Mouse (Mus musculus) CH12.LX (cell line): ENCODE measurements around the gene Fam227b. TPM values are rescaled to one million over a fixed set of nuclear protein-coding genes. Genes with fewer than 3 reads are reported as not detected.

Source experiments
- DNase-seq: peaks from one replicate; pipeline ENCODE4 v3.0.0-alpha.2; 2013; ENCODE audit errors: extremely low read depth
- H3K27ac ChIP-seq: 2 replicates; pipeline ENCODE4 v1.5.1; 2012; ENCODE audit warnings: low read depth, mild to moderate bottlenecking, control low read depth, moderate library complexity; ENCODE audit not compliant: insufficient read depth
- H3K27me3 ChIP-seq: replicated peaks from 2 replicates; pipeline ENCODE3; 2012; ENCODE audit warnings: inconsistent platforms
- H3K36me3 ChIP-seq, 2 experiments: replicated peaks in 1 of 2; 2 replicates each; pipeline versions ENCODE3 to v1.6.1; 2012; ENCODE audit warnings: inconsistent platforms in 1 of 2, low read length in 1 of 2, mild to moderate bottlenecking in 1 of 2, mixed read lengths in 1 of 2, moderate library complexity in 1 of 2; ENCODE audit not compliant: control insufficient read depth in 1 of 2, insufficient read depth in 1 of 2
- H3K4me1 ChIP-seq, 2 experiments: 2 replicates each; pipeline ENCODE4 v1.6.1; 2012; ENCODE audit warnings: inconsistent platforms in 1 of 2, moderate library complexity in 1 of 2; ENCODE audit not compliant: insufficient read depth in 2 of 2, control insufficient read depth in 1 of 2
- H3K4me2 ChIP-seq: 2 replicates; pipeline ENCODE4 v1.6.1; 2012; ENCODE audit warnings: low read depth, mild to moderate bottlenecking, control low read depth; ENCODE audit not compliant: poor library complexity, insufficient read depth, severe bottlenecking
- H3K4me3 ChIP-seq, 3 experiments: fragments of 150-350 bp in 1 of 3; sonication (generic) in 1 of 3; replicated peaks in 1 of 3; 2 replicates each; pipeline versions ENCODE3 to v1.5.1; 2011 to 2012; ENCODE audit warnings: low read depth in 2 of 3, low read length in 2 of 3, mild to moderate bottlenecking in 2 of 3, moderate library complexity in 2 of 3, control low read depth in 1 of 3, improper control_type of control experiment in 1 of 3, inconsistent platforms in 1 of 3, mixed read lengths in 1 of 3; ENCODE audit not compliant: poor library complexity in 1 of 3
- H3K79me2 ChIP-seq: replicated peaks from 2 replicates; pipeline ENCODE4 v1.6.1; 2012; ENCODE audit warnings: mild to moderate bottlenecking, moderate library complexity; ENCODE audit not compliant: control insufficient read depth, poor library complexity, insufficient read depth, severe bottlenecking; ENCODE audit errors: extremely low read depth
- H3K9ac ChIP-seq: 2 replicates; pipeline ENCODE4 v1.6.1; 2012; ENCODE audit warnings: low read depth, mild to moderate bottlenecking, control low read depth, moderate library complexity; ENCODE audit not compliant: insufficient read depth
- H3K9me3 ChIP-seq: replicated peaks from 2 replicates; pipeline ENCODE3; 2012; ENCODE audit warnings: low read length, inconsistent platforms, mixed read lengths
- CHD2 ChIP-seq: IDR thresholded peaks from 2 replicates; pipeline ENCODE4 v1.6.1; 2011; ENCODE audit warnings: low read length, improper control_type of control experiment
- CTCF ChIP-seq, 2 experiments: IDR thresholded peaks in 1 of 2; conservative IDR thresholded peaks in 1 of 2; 2 replicates each; pipeline ENCODE4 v1.5.1; 2011 to 2012; ENCODE audit warnings: low read depth in 2 of 2, low read length in 2 of 2, improper control_type of control experiment in 1 of 2, inconsistent platforms in 1 of 2, mild to moderate bottlenecking in 1 of 2, moderate library complexity in 1 of 2
- E2F4 ChIP-seq: IDR thresholded peaks from 2 replicates; pipeline ENCODE4 v1.6.1; 2011; ENCODE audit warnings: low read depth, low read length, improper control_type of control experiment; ENCODE audit not compliant: insufficient replicate concordance
- HCFC1 ChIP-seq: IDR thresholded peaks from 2 replicates; pipeline ENCODE4 v1.6.1; 2012; ENCODE audit warnings: low read depth, mild to moderate bottlenecking, inconsistent platforms, low read length, improper control_type of control experiment
- IRF4 ChIP-seq: IDR thresholded peaks from 2 replicates; pipeline ENCODE4 v1.6.1; 2014; ENCODE audit warnings: low read depth, mild to moderate bottlenecking, inconsistent platforms, low read length, improper control_type of control experiment
- JUND ChIP-seq: conservative IDR thresholded peaks from 2 replicates; pipeline ENCODE4 v1.6.1; 2011; ENCODE audit warnings: low read depth, low read length, improper control_type of control experiment
- KAT2A ChIP-seq: IDR thresholded peaks from 2 replicates; pipeline ENCODE4 v1.6.1; 2012; ENCODE audit warnings: low read length, improper control_type of control experiment, inconsistent platforms; ENCODE audit not compliant: insufficient replicate concordance
- MAFK ChIP-seq: IDR thresholded peaks from 2 replicates; pipeline ENCODE4 v1.6.1; 2011; ENCODE audit warnings: low read length, improper control_type of control experiment; ENCODE audit not compliant: insufficient replicate concordance
- MAX ChIP-seq: IDR thresholded peaks from 2 replicates; pipeline ENCODE4 v1.6.1; 2011; ENCODE audit warnings: low read length, improper control_type of control experiment
- MAZ ChIP-seq: IDR thresholded peaks from 2 replicates; pipeline ENCODE4 v1.6.1; 2012; ENCODE audit warnings: low read depth, mild to moderate bottlenecking, inconsistent platforms, low read length, improper control_type of control experiment, moderate library complexity
- MEF2A ChIP-seq: IDR thresholded peaks from 2 replicates; pipeline ENCODE4 v1.6.1; 2014; ENCODE audit warnings: low read depth, mild to moderate bottlenecking, inconsistent platforms, low read length, improper control_type of control experiment, borderline replicate concordance
- MXI1 ChIP-seq: IDR thresholded peaks from 2 replicates; pipeline ENCODE4 v1.6.1; 2011; ENCODE audit warnings: mild to moderate bottlenecking, low read depth, low read length, improper control_type of control experiment
- MYC ChIP-seq: IDR thresholded peaks from 2 replicates; pipeline ENCODE4 v1.6.1; 2011; ENCODE audit warnings: low read depth, mild to moderate bottlenecking, improper control_type of control experiment, low read length
- NRF1 ChIP-seq: IDR thresholded peaks from 2 replicates; pipeline ENCODE4 v1.6.1; 2014; ENCODE audit warnings: low read depth, mild to moderate bottlenecking, inconsistent platforms, low read length, improper control_type of control experiment, moderate library complexity
- POLR2AphosphoS2 ChIP-seq: IDR thresholded peaks from 2 replicates; pipeline ENCODE4 v1.6.1; 2011; ENCODE audit warnings: low read depth, low read length, improper control_type of control experiment
- RAD21 ChIP-seq: IDR thresholded peaks from 2 replicates; pipeline ENCODE4 v1.6.1; 2011; ENCODE audit warnings: low read depth, mild to moderate bottlenecking, low read length, improper control_type of control experiment, moderate library complexity
- SIN3A ChIP-seq: IDR thresholded peaks from 2 replicates; pipeline ENCODE4 v1.6.1; 2012; ENCODE audit warnings: low read length, improper control_type of control experiment, inconsistent platforms
- SMC3 ChIP-seq: IDR thresholded peaks from 2 replicates; pipeline ENCODE4 v1.6.1; 2011; ENCODE audit warnings: low read depth, low read length, improper control_type of control experiment
- TBP ChIP-seq: conservative IDR thresholded peaks from 2 replicates; pipeline ENCODE4 v1.6.1; 2011; ENCODE audit warnings: low read depth, low read length, improper control_type of control experiment
- USF1 ChIP-seq: IDR thresholded peaks from 2 replicates; pipeline ENCODE4 v1.6.1; 2014; ENCODE audit warnings: low read depth, mild to moderate bottlenecking, inconsistent platforms, low read length, improper control_type of control experiment
- USF2 ChIP-seq: conservative IDR thresholded peaks from 2 replicates; pipeline ENCODE4 v1.6.1; 2011; ENCODE audit warnings: low read depth, low read length, improper control_type of control experiment
- dilution Hi-C: fragments of 300-500 bp; cut with MboI; formaldehyde crosslinking; loops from 2 replicates; pipeline ENCODE4 v1.14.3; 2020; ENCODE audit warnings: low sequenced_read_pairs; ENCODE audit not compliant: extremely low pct_unique_long_range_greater_than_20kb, extremely low pct_ligation_motif_present
- in situ Hi-C: fragments of 300-500 bp; cut with MboI; formaldehyde crosslinking; loops from 3 replicates; pipeline ENCODE4 v1.14.3; 2019; ENCODE audit warnings: low sequenced_read_pairs, low pct_ligation_motif_present, low pct_unique_long_range_greater_than_20kb, mixed read lengths
- polyA plus RNA-seq: library from polyadenylated mRNA; unstranded; fragments of >175 nt; gene quantifications from 2 replicates; pipeline ENCODE4 v1.2.1, GENCODE M21; 2012; ENCODE audit warnings: low read depth; ENCODE audit not compliant: insufficient read length
- total RNA-seq, 2 experiments: library from RNA; depleted of rRNA; stranded (reverse); fragments of 300-350 nt in 1 of 2; fragments of >200 nt in 1 of 2; gene quantifications; 2 replicates each; pipeline ENCODE4 v1.2.3; 2012 to 2014

Fam227b gene
- total and polyA plus RNA-seq, 3 experiments = not detected

DNA sequence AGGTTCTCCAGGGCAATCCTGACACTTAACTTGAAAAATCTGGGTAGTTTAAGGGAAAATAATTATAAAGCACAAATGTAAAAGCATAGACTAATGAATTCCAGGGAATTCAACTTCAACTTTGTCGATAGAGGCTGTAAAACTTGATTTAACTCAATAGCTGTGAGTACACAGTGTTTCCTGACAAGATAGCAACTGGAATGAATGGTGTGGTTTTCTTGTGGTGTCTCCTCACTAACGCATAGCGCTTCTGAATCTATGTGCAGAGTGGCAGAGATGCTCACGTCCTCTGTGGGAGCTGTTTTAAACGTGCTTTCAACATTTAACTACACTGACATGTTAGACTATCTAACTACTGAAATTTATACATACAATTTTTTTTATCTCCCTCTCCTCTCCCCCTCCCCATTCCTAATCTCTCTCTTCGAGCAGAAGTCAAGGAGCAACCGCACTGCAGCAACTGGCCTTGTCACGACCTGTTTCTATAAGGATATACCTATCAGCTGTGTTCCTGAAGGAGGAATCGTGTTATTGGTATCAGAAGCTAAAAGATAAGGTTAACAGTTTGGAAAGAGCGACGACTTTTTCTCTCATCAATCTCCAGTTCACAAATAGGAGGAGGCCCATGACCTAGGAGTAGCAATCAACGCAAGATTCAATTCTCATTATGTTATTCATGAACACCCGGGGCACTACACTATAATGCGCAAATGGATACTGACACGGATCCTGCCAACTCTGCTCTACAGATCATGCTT, 116.6 kb downstream of the Fam227b start:
- in situ Hi-C loops (loop anchor here (25.0 kb wide), 2 partner anchors 148 to 373 kb away; partner anchors contain the start of gene Eid1), dilution Hi-C loops (no loop called here)
- H3K27me3 ChIP-seq = no peaks in the 10 kb centered on the region
- no peaks in the 10 kb centered on the region for H3K9me3 ChIP-seq
- H3K4me3 ChIP-seq = no peak overlapping the region
- no peaks in the 10 kb centered on the region for H3K79me2 ChIP-seq
- no peak overlapping the region for H3K9ac ChIP-seq
- DNase-seq = no peak
- 0 out of 4 replicates have a peak, but pooled peaks cover 0 to 7% of the 10 kb centered on the region in 2 experiments for H3K4me1 ChIP-seq
- no peak overlapping the region for H3K27ac ChIP-seq
- H3K4me2 ChIP-seq = no peak overlapping the region; the same call in 1 of the 2 replicates
- H3K36me3 ChIP-seq = no peaks in the 10 kb centered on the region
- TF ChIP-seq KAT2A (no peak), MYC (no peak), MAX (no peak), SMC3 (no peak), HCFC1 (no peak), SIN3A (no peak), JUND (no peak), NRF1 (no peak), IRF4 (no peak), POLR2AphosphoS2 (no peak), USF2 (no peak), TBP (no peak), MEF2A (no peak), MAFK (no peak), MAZ (no peak), MXI1 (no peak), E2F4 (no peak)
- TF ChIP-seq, all 38 proteins: peak for 0

DNA sequence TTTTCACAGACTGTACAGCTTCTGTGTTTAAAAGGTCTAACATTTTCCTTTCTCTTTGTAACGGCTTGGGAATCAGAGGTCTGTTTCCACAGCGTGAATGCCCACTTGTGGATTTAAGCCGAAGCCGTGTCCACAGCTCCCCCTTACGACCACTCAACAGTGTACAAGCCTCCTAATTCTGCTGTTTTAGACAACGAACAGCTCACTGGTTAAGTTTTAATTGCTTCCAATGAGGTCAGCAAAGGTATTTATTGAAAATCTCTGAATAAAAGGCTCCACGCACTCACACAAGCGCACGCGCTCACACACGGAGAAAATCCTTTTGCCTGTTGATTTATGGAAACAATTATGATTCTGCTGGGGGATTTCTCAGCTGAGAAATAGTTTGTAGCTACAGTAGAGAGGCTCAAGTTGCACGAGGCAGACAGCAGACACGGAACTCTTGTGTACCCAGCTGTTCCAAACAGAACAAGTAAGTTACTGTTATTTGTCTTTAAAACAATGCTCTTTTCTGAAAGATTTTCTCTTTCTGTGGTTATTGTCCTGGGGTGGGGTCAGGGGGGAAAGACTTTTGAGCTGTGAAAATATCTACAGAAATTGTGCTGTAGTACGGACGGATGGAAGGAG, 117.3 kb downstream of the Fam227b start, which contains the start of gene Fgf7:
Fgf7 (plus strand) TSS at position 280 of the 627 bp plus-strand sequence.
- 0 out of 4 replicates have a peak, but pooled peaks cover 0 to 7% of the 10 kb centered on the region in 2 experiments for H3K4me1 ChIP-seq
- TF ChIP-seq RAD21 (peak; percentile 38), SMC3 (peak; percentile 31; the same call in 1 of the 2 replicates), CHD2 (no peak), TBP (no peak), MEF2A (no peak), USF1 (no peak), CTCF (conservative IDR thresholded peaks at IDR 0.05 in 1 of 2, IDR thresholded peaks at IDR 0.05 in 1 of 2; ENCODE audit: low read depth in 2 of 2, low read length in 2 of 2) (peak in 1 of 2 experiments; percentile 52; a peak in 2 of 4 replicates), JUND (no peak)
- no peak within 1 kb of the TSS for H3K27ac ChIP-seq
- no peaks in the 10 kb centered on the region for H3K27me3 ChIP-seq
- DNase-seq = no peak
- no peaks in the 10 kb centered on the region for H3K79me2 ChIP-seq
- in situ Hi-C loops (loop anchor here (25.0 kb wide), 2 partner anchors 147 to 372 kb away; partner anchors contain the start of gene Eid1), dilution Hi-C loops (no loop called here)
- no peak within 1 kb of the TSS; the same call in none of the 2 replicates for H3K4me2 ChIP-seq
- no peak within 1 kb of the TSS for H3K9ac ChIP-seq
- H3K9me3 ChIP-seq = no peaks in the 10 kb centered on the region
- H3K36me3 ChIP-seq = no peaks in the 10 kb centered on the region
- H3K4me3 ChIP-seq = no peak within 1 kb of the TSS
